Mouse (Mus musculus) thymus, adult 2 months (tissue): ENCODE results near the gene Nfkbid. TPM values are rescaled to one million over a fixed set of nuclear protein-coding genes. Genes with fewer than 3 reads are reported as not detected.

Experiments
- DNase-seq: peaks from one replicate; pipeline ENCODE4 v3.0.0; 2021
- H3K27ac ChIP-seq: fragments of 200-500 bp; 2 replicates; pipeline ENCODE4 v1.5.1; 2012; ENCODE audit warnings: low read length, control low read depth; ENCODE audit not compliant: control insufficient read depth, insufficient read depth
- H3K27me3 ChIP-seq: fragments of 200-500 bp; 2 replicates; pipeline ENCODE4 v1.6.1; 2012; ENCODE audit warnings: mild to moderate bottlenecking, low read length, moderate library complexity, mixed read lengths; ENCODE audit not compliant: control insufficient read depth, insufficient read depth
- H3K36me3 ChIP-seq: fragments of 200-500 bp; 2 replicates; pipeline ENCODE4 v1.6.1; 2012; ENCODE audit warnings: mild to moderate bottlenecking, low read length, moderate library complexity; ENCODE audit not compliant: control insufficient read depth, insufficient read depth
- H3K4me1 ChIP-seq: fragments of 200-500 bp; replicated peaks from 2 replicates; pipeline ENCODE4 v1.6.1; 2012; ENCODE audit warnings: low read length; ENCODE audit not compliant: control insufficient read depth, insufficient read depth
- H3K4me3 ChIP-seq: fragments of 200-500 bp; 2 replicates; pipeline ENCODE4 v1.5.1; 2012; ENCODE audit warnings: mild to moderate bottlenecking, low read length, control low read depth, moderate library complexity; ENCODE audit not compliant: control insufficient read depth, insufficient read depth
- CTCF ChIP-seq: fragments of 200-500 bp; IDR thresholded peaks from 2 replicates; pipeline ENCODE4 v1.5.1; 2012; ENCODE audit warnings: mild to moderate bottlenecking, control low read depth, low read length, moderate library complexity, borderline replicate concordance; ENCODE audit not compliant: control insufficient read depth, poor library complexity, insufficient read depth; ENCODE audit errors: extremely low read depth
- POLR2A ChIP-seq: fragments of 200-500 bp; IDR thresholded peaks from 2 replicates; pipeline ENCODE4 v1.6.1; 2012; ENCODE audit warnings: mild to moderate bottlenecking, low read length, control low read depth, moderate library complexity; ENCODE audit not compliant: control insufficient read depth, poor library complexity, insufficient read depth; ENCODE audit errors: extremely low read depth
- WGBS: fragments of 180-500 bp; shearing (Covaris S2); methylation state at CpG from one replicate; pipeline ENCODE4 v1.1.7; 2018; 5-methylcytosine and 5-hydroxymethylcytosine counted together
- polyA plus RNA-seq: library from polyadenylated mRNA; depleted of rRNA; stranded (reverse); fragments of >200 nt; gene quantifications from 2 replicates; pipeline ENCODE4 v1.2.3, GENCODE M21; 2012

Nfkbid gene
- polyA plus RNA-seq, 1 experiment, result 77.4 TPM

DNA sequence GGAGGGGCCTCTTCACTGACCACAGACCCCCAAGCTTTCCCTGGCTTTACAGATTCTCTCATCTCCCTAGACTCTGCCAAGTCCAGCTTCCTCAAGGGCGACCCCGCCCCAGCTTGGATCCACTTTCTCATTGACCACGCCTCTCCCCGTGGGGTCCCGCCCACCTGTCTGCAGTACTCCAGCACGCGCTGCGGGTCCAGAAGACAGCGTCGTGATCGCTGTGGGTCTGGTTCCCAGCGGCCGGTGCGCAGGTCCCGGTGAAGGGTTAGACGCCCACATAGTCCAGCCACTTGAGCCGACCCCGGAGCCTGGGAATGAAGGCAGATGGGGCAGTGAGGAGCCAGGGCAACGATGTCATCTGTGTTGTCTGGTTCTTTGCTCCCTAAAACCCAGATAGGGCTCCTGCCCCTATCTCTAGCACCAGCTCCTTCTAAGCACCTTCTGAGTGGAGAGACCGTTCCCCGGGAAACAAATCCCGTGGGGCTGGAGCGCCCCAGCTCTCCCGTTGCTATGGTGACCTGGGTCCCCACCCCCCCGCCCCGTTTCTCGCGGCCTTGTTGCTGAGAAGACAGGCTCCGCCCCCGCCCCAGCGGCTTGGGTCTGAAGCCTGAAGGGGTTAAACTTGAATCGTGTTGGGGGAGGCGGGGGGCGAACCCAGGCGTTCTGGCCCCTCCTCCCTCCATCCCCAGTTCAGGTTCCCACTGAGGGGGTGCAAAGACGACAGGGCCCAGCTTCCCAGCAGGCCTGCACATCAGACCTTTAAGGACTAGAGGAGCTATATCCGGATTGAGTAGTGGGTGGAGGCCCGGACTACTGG lies 22.8 kb downstream of the Nfkbid start:
- Histone ChIP-seq H3K27me3 (peaks cover 9% of the 10 kb centered on the region; the same call in 1 of the 2 replicates), H3K4me3 (no peak overlapping the region), H3K4me1 (peaks cover 19% of the 10 kb centered on the region; the same call in 1 of the 2 replicates), H3K36me3 (no peaks in the 10 kb centered on the region), H3K27ac (no peak overlapping the region)
- TF ChIP-seq POLR2A, result no peak
- no peak for TF ChIP-seq CTCF
- 4% methylated on average over 38 of the region's 38 CpGs for WGBS
- no peak for DNase-seq

DNA sequence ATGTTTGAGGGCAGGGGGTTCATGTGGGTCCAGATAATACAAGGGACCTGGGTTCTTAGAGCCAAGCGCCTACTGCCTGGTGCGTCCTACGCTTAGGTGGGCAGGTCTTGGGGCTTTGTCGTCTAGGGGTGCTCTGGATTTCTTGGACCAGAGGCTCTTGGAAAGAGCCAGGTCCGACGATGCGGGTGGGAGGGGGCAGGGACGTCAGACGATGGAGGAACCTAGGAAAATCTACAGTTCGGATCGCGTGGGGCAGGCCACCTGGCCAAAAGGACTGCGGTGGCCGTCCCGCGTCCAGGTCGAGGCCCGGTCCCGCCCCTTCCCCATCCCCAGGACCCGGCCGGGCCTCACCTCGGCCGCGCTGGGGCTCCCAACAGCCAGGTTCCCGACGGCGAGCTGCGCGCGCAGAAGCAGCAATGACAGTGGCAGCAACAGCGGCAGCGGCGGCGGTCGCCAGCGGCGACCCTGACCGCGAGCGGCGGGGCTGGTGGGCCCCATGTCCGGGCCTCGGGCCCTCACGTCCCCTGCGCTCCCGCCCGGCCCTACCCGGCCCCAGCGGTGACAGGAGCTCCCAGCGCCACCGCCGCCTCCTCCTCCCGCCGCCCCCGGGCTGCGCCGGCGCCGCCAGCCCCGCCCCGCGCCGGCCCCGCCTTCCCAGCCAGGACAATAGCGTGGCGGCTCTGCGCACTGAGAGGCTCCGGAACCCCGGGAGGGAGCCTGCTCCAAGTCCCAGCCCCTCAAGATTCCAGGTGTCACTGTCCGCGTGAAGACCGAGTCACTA lies 23.6 kb downstream of the Nfkbid start, which contains the start of gene Aplp1:
TSS of gene Aplp1 (minus strand) at position 565 of the 781 bp plus-strand sequence.
- no peak within 1 kb of the TSS for H3K27ac ChIP-seq
- peak; percentile 50 for DNase-seq
- no peak for TF ChIP-seq POLR2A
- TF ChIP-seq CTCF, result no peak
- peaks cover 9% of the 10 kb centered on the region; the same call in 1 of the 2 replicates for H3K27me3 ChIP-seq
- H3K36me3 ChIP-seq, result no peaks in the 10 kb centered on the region
- 3% methylated on average over 70 of the region's 72 CpGs for WGBS
- H3K4me3 ChIP-seq, result peak within 1 kb of the TSS; percentile 46
- H3K4me1 ChIP-seq, result peaks cover 15% of the 10 kb centered on the region; the same call in 1 of the 2 replicates

DNA sequence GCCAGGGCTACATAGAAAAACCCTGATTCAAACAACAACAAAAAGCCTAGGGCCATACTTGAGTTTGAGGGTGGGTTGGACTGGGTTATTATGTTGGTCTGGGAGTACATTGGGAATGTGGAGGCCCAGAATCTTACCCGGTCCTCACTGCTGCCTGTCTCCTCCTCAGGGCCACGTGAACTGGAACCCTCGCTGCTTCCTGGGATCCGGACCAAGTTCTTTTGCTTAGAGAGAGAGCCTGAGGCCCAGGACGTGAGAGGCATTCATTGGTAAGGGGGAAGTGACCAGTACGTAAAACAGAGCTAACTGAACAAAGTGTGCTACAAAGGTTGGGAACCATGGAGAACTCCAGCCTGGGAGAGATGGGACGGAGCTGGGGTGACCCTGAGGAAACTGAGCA lies 28.7 kb downstream of the Nfkbid start:
- peaks cover 7% of the 10 kb centered on the region; the same call in 1 of the 2 replicates for H3K27me3 ChIP-seq
- H3K36me3 ChIP-seq, result no peaks in the 10 kb centered on the region
- H3K4me1 ChIP-seq, result peaks cover 7% of the 10 kb centered on the region
- DNase-seq, result no peak
- 82% methylated on average over 7 of the region's 7 CpGs for WGBS
- TF ChIP-seq CTCF (no peak), POLR2A (no peak)
- no peak overlapping the region for H3K27ac ChIP-seq
- H3K4me3 ChIP-seq, result no peak overlapping the region

DNA sequence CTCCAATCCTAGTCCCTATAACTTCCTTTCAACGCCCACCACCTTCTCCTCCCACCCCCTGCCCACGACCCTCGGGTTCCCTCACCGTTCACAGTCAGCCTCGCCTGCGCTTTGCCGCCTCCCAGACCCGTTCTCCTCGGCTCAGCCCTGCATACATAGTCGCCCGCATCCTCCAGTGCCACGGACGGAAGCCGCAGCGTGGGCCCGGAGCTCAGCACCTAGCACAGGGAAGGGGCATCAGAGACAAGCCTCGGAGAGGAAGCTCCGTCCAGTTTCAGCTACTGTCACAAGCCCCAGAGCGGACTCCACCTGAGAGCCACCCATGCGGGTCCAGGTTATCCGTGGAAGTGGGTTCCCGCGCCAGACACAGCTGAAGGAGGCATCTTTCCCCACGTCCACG lies 31.8 kb downstream of the Nfkbid start:
- no peak for TF ChIP-seq POLR2A
- no peak for TF ChIP-seq CTCF
- no peak overlapping the region for H3K4me3 ChIP-seq
- no peak for DNase-seq
- WGBS, result 16% methylated on average over 25 of the region's 25 CpGs
- peaks cover 20% of the 10 kb centered on the region for H3K27me3 ChIP-seq
- peaks cover 6% of the 10 kb centered on the region for H3K4me1 ChIP-seq
- no peak overlapping the region for H3K27ac ChIP-seq
- no peaks in the 10 kb centered on the region for H3K36me3 ChIP-seq

DNA sequence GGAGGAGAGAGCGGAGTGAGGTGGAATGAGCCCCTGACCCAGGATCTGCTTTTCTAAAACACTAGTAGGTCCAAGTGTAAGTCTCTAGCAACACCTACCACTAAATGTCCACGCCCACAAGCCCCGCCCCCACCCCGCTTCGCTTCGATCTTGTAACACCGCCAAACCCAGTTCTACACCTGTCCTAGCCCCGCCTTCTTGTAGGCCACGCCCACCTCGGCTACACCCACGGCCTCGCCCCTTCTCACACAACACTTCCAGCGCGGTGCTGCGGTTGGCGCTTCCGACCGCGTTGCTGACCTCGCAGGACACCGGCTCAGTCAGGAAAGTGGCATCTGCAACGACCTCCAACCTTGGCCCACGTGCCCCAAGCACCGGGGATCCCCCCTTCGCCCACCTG lies 32.2 kb downstream of the Nfkbid start:
- Histone ChIP-seq H3K27ac (no peak overlapping the region), H3K4me1 (peaks cover 6% of the 10 kb centered on the region), H3K27me3 (peaks cover 20% of the 10 kb centered on the region), H3K4me3 (no peak overlapping the region), H3K36me3 (no peaks in the 10 kb centered on the region)
- peak; percentile 31 for DNase-seq
- 1% methylated on average over 25 of the region's 25 CpGs for WGBS
- TF ChIP-seq CTCF (no peak), POLR2A (no peak)

DNA sequence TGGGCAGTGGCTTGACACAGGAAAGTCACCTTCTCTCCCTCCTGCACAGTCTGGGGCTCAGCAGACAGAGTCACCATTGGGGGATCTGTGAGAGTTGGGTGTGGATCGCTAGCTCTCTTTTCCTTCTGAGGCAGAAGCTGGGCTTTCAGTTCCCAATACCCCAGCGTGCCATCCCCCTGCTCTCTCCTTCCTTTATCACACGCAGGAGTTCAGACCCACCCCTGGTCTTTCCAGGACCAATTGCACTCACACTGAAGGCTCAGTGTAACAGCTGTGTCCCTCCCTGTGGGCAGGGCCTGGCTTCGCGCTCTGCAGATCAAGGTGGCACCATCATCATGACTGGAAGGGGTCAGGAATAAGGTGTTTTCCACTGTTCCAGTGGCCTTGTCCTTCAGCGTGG lies 32.7 kb downstream of the Nfkbid start:
- Histone ChIP-seq H3K36me3 (no peaks in the 10 kb centered on the region), H3K4me1 (peaks cover 6% of the 10 kb centered on the region), H3K4me3 (no peak overlapping the region), H3K27me3 (peaks cover 20% of the 10 kb centered on the region), H3K27ac (no peak overlapping the region)
- 16% methylated on average over 6 of the region's 6 CpGs for WGBS
- TF ChIP-seq POLR2A, result no peak
- no peak for TF ChIP-seq CTCF
- DNase-seq, result no peak
